Mouse (Mus musculus) heart, postnatal 14 days (tissue): ENCODE measurements around the gene Per1. TPM values are rescaled to one million over a fixed set of nuclear protein-coding genes. Genes with fewer than 3 reads are reported as not detected.

Experiments
- DNase-seq, 2 experiments: peaks; one replicate each; pipeline ENCODE4 v3.0.0; 2021 to 2022
- intact Hi-C: fragments of 180-260 bp; cut with DNase I; formaldehyde crosslinking; loops from one replicate; pipeline ENCODE4 v1.15.1; 2025
- total RNA-seq, 2 experiments: library from RNA; stranded (reverse); gene quantifications; 2 replicates each; pipeline ENCODE4 v1.2.3; 2021

Per1 gene
- total RNA-seq, 2 experiments from 2014 or later, result 100 to 103 TPM

GRCm38 (mm10) chr11:69096360-69096986, 1.5 kb downstream of the Per1 start:
- DNase-seq, result no peak
- intact Hi-C loops, result loop anchor here (10.0 kb wide), 1 partner anchor 318 kb away; the partner anchor contains the start of gene Kdm6b

DNA sequence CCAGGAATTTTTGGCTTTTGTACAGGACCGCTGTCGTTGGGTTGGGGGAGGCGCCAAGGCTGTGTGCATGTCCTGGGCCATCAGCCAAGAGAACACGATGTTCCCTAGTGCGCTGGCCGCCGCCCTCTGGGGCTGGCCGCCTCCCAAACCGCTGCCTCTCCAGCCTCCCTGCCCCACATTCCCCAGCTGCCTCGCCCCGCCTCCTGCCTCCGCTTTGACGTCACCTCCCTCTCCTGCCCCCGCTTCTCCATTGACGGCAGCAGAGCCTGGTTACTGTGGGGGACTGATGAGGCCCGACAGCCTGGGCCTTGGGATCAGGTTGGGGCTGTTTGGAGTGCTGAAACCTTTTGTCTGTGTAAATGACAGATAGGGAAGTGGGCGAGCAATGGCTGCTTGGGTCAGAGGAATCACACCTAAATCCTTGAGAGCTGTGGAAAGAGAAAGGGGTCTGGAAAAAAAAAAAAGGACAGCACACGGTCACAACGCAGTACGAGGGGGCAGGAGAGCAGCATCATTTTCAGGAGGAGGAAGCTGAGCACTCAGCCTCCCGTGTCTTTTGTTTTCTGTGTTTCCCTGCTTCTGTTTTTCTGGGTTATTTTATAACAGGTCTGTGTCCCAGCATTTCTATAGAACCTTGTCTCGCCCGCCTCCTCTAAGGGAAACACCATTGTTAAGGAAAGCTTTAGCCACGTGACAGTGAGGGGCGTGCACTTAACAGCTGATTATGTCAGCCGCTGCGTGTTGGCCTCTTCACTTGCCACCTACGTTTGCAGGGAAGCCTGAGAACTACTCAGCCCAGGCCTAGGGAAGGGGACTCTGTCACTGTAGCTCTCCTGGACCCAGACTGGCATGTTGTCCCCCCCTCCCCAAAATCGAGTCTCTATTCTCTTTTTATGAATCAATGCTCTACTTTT, 2.2 kb downstream of the Per1 start:
- intact Hi-C loops, result loop anchor here (10.0 kb wide), 1 partner anchor 318 kb away; the partner anchor contains the start of gene Kdm6b
- peak; percentile 100 for DNase-seq

DNA sequence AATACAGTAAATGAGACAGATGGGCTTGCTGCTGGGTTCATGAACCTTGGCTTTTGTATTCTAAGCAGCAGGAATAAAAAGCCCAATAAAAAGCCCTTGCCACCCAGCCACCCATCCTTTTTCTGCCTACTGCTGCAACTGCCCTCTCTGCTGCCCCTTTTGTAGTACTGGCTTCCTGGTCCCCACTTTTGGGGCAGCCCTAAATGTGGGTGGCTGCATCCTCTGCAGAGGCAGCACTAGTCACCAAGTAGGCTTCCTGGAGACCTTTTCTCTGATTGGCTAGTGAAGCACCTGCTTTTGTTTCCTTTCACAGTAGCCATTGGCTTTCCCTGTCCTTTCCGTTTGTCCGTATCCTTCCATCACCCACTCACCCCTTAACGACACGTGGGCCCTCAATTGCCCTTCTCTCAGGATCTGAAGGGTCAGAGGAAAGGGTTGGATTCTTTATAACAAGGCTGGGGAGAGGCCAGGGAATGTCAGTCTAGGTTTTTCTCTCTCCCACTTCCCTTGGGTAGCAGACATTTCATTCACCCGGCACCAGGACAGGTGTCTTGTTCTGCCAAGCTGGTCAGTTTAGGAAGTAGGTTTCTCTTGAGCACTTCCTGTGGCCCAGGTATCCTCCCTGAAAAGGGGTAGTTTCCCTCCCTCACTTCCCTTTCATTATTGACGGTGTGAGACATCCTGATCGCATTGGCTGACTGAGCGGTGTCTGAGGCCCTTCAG, 3.2 kb downstream of the Per1 start:
- intact Hi-C loops, result loop anchor here (10.0 kb wide), 1 partner anchor 317 kb away; the partner anchor contains the start of gene Kdm6b
- no peak for DNase-seq

GRCm38 (mm10) chr11:69098762-69099091, 3.7 kb downstream of the Per1 start:
- intact Hi-C loops, result loop anchor here (10.0 kb wide), 1 partner anchor 316 kb away; the partner anchor contains the start of gene Kdm6b
- DNase-seq, result peak; percentile 98 to 99

- intact Hi-C loops, result loop anchor here (10.0 kb wide), 1 partner anchor 315 kb away; the partner anchor contains the start of gene Kdm6b
These were observed 4.3 kb downstream of the Per1 start for GRCm38 (mm10) chr11:69099177-69099914.

GRCm38 (mm10) chr11:69099915-69100345, 4.9 kb downstream of the Per1 start:
- peak; percentile 96 for DNase-seq
- intact Hi-C loops, result loop anchor here (1.0 to 10.0 kb wide), 3 partner anchors 18 to 815 kb away; partner anchors contain the start of genes Gps2 and Kdm6b

More at GRCm38 (mm10) chr11:69099177-69099914, 4.3 kb downstream of the Per1 start:
- peak; percentile 92 for DNase-seq

DNA sequence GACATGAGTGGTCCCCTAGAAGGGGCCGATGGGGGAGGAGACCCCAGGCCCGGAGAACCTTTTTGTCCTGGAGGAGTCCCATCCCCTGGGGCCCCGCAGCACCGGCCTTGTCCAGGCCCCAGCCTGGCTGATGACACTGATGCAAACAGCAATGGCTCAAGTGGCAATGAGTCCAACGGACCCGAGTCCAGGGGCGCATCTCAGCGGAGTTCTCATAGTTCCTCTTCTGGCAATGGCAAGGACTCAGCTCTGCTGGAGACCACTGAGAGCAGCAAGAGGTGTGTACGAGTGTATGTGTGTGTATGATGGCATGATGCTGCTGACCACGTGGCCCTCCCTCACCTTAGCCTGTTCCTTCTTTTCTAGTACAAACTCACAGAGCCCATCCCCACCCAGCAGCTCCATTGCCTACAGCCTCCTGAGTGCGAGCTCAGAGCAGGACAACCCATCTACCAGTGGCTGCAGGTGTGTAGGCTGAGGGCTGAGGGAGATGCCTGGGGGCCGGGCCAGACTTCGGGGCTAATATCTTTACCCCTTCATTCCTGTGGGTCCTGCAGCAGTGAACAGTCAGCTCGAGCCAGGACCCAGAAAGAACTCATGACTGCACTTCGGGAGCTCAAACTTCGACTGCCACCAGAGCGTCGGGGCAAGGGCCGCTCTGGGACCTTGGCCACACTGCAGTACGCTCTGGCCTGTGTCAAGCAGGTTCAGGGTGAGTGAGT, 5.8 kb downstream of the Per1 start:
- DNase-seq, result no peak
- intact Hi-C loops, result loop anchor here (1.0 to 10.0 kb wide), 3 partner anchors 9 to 814 kb away; partner anchors contain the start of gene Gps2

- DNase-seq, result no peak
- intact Hi-C loops, result loop anchor here (1.0 to 10.0 kb wide), 2 partner anchors 7 to 813 kb away; partner anchors contain the start of gene Gps2
These were observed 6.8 kb downstream of the Per1 start for GRCm38 (mm10) chr11:69101604-69102402.

DNA sequence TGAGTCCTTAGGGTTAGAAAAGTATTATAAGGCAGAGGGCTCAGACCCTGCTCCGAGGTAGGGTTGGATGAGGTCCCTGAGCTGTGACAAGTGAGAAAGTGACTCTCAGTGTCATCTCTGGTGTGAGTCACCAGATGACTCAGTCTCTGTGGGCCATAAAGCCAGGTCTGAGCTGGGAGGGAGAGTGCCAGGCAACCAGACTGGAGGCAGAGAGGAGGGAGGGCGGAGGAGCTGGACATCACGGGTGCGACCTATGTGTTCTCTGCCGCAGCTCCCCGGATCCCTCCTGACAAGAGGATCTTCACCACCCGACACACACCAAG, 7.3 kb downstream of the Per1 start:
- intact Hi-C loops, result loop anchor here (10.0 kb wide), 1 partner anchor 812 kb away; the partner anchor contains the start of gene Gps2
- peak in 1 of 2 experiments; percentile 5 for DNase-seq

DNA sequence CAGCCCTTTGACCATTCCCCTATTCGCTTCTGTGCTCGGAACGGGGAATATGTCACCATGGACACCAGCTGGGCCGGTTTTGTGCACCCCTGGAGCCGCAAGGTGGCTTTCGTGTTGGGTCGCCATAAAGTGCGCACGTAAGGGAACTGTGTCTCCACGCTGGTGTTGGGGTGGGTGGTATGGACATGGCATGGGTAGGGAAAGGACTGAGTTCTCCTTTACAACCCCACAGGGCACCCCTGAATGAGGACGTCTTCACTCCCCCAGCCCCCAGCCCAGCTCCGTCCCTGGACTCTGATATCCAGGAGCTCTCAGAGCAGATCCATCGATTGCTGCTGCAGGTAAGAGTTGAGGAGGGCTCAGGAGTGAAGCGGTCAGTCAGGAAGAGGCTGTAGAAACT, 8.1 kb downstream of the Per1 start:
- no peak for DNase-seq
- intact Hi-C loops, result loop anchor here (10.0 kb wide), 1 partner anchor 812 kb away; the partner anchor contains the start of gene Gps2

DNA sequence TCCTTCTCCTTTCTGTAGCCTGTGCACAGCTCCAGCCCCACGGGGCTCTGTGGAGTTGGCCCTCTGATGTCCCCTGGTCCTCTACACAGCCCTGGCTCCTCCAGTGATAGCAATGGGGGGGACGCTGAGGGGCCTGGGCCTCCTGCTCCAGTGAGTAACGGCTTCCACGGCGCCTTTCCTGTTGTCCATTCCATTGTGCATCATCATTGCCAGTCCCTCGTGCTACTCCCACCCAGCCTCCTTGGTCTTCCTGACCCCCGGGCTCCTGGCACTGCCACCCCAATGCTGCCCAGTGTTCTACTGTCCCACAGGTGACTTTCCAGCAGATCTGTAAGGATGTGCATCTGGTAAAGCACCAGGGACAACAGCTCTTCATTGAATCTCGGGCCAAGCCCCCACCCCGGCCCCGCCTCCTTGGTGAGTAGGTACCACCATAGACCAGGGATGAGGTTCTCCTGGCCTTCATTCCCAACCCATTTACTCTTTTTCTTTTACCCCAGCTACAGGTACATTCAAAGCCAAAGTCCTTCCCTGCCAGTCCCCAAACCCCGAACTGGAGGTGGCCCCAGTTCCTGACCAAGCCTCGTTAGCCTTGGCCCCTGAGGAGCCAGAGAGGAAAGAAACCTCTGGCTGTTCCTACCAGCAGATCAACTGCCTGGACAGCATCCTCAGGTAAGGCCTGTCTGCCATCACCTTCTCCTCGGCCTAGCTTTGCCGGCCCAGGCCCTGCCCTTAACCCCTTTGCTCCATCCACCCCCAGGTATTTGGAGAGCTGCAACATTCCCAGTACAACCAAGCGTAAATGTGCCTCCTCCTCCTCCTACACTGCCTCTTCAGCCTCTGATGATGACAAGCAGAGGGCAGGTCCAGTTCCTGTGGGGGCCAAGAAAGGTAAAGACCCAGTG, 8.8 kb downstream of the Per1 start:
- intact Hi-C loops, result loop anchor here (10.0 kb wide), 1 partner anchor 811 kb away; the partner anchor contains the start of gene Gps2
- no peak for DNase-seq

- intact Hi-C loops, result loop anchor here (10.0 kb wide), 1 partner anchor 810 kb away; the partner anchor contains the start of gene Gps2
- no peak for DNase-seq
These were observed 9.5 kb downstream of the Per1 start for GRCm38 (mm10) chr11:69104487-69104886.

GRCm38 (mm10) chr11:69105227-69105626, 10.2 kb downstream of the Per1 start:
- intact Hi-C loops, result loop anchor here (10.0 kb wide), 1 partner anchor 810 kb away; the partner anchor contains the start of gene Gps2

DNA sequence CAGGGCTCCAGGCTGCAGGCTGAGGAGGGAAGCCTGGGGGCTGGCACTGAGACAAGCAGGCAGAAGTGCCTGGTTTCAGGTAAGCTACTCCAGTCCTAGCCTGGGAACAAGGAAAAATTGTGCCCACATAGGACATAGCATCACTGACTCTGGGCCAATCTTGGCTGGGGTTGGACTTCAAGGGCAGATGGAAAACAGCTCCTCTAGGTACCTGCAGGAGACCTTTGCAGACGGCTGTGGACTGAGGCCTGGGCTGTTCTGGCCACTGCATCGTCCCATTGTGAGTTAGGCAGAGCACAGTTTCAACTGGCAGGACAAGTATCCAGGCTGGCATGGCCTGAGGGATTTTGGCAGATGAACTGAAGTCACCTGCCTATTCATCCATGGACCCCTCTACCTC, 10.8 kb downstream of the Per1 start:
- intact Hi-C loops, result loop anchor here (10.0 kb wide), 1 partner anchor 809 kb away; the partner anchor contains the start of gene Gps2
- DNase-seq, result no peak

More at GRCm38 (mm10) chr11:69105227-69105626, 10.2 kb downstream of the Per1 start:
- DNase-seq, result no peak

GRCm38 (mm10) chr11:69106299-69106698, 11.3 kb downstream of the Per1 start:
- intact Hi-C loops, result loop anchor here (10.0 kb wide), 1 partner anchor 809 kb away; the partner anchor contains the start of gene Gps2
- DNase-seq, result no peak

- DNase-seq, result peak in 1 of 2 experiments; percentile 4
- intact Hi-C loops, result loop anchor here (10.0 kb wide), 1 partner anchor 808 kb away; the partner anchor contains the start of gene Gps2
These were observed 11.8 kb downstream of the Per1 start for GRCm38 (mm10) chr11:69106842-69107241.
